Mouse (Mus musculus) G1E (cell line): ENCODE results near the gene Lmna.

Source experiments
- CTCF ChIP-seq: IDR thresholded peaks from 2 replicates; pipeline ENCODE4 v1.5.1; 2012; ENCODE audit warnings: low read depth, low read length, inconsistent platforms, mixed read lengths
- GATA1 ChIP-seq: IDR thresholded peaks from 2 replicates; pipeline ENCODE4 v1.6.1; 2012; ENCODE audit warnings: borderline replicate concordance, low read length, inconsistent platforms, mixed read lengths
- POLR2AphosphoS5 ChIP-seq: IDR thresholded peaks from 2 replicates; pipeline ENCODE4 v1.6.1; 2012; ENCODE audit warnings: low read depth, low read length, inconsistent platforms; ENCODE audit not compliant: insufficient replicate concordance
- TAL1 ChIP-seq: conservative IDR thresholded peaks from 2 replicates; pipeline ENCODE4 v1.6.1; 2012; ENCODE audit warnings: low read depth, low read length, inconsistent platforms, mixed read lengths

DNA sequence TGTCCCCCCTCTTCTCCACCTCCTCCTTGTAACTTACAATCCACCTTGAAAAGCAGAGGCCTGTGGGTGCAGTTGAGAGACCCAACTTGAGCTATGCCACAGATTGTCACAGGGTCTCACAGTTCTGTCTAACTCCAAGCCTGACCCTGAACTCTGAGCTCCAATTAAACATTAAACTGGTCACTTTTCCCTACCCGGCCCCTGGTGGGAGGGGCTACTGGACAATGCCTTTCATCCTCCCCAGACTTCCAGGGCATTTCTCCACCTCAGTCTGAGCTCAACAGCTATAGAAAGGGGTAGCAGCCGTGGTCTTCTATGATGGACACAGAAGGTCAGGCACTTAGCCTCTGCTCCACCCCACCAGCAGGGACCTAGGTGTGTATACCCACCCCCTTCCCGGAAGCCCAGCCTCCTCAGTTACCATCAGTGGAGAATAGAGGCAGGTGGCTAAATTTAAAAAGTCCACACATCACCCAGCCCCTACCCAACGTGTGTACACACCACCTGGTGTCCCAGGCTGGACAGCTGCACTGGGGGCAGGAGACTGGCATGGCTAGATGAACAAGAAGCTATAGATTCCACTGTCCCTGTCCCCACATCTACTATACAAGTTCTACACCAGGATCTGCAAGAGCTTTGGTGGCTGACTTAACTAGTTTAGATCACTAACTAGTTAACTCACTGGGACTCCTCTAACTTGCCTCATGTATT lies 8.9 kb downstream of the Lmna start:
- TF ChIP-seq CTCF (no peak), GATA1 (no peak), POLR2AphosphoS5 (no peak), TAL1 (no peak)
